Comparison of ENCODE assay signal across 25 mouse cellular contexts in the genomic region with DNA sequence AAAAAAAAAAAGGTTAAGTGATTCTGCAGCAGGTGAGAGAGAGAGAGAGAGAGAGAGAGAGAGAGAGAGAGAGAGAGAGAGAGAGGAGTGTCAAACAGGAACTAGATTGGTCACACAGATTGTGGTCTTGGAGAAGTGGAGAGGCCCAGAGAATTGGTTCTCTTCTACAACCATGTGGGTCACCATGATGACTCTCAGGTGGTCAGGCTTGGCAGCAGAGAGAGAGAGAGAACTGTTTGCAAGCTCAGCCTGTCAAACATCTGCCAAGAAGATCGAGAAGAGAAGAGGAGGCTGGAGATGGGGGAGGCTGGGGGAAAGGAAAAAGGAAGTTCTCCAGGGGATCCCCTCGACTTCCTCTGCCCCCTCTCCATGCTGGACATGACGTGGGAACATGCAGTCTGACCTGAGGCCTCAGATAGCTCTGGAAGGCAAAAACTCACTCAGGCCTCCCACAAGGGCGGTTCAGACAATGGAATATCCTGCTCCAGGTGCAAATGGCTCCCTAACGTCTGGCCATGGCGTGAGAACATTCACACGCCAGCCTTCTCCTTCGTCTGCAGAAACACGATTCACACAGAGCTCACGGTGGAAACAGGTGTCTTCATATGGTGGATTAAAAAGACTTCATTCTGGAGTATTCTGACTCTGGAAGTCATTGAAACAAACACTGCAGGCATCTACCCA. TPM values are rescaled to one million over a fixed set of nuclear protein-coding genes. Genes with fewer than 3 reads are reported as not detected.
A peak's percentile ranks its signal among the peaks of the same experiment; 100 is the strongest.
DNase-seq lines count a peak whose midpoint lies in the region; ATAC-seq and TF ChIP-seq lines count a peak whose summit lies in the region.
"Had no signal": no experiment of that assay in that cellular context is flagged by ENCODE, and none has a peak within 500 bp of the region (broad histone marks: within the 10 kb centered on the region; RNA-seq: fewer than 3 reads in every experiment).

No protein-coding gene starts in this region.

- no peak for DNase-seq in heart, embryonic 10.5 days (ENCODE audit: low spot score)
- peak; percentile 52 for DNase-seq in CH12.LX (ENCODE audit: extremely low read depth)
- no peak for DNase-seq in cerebellum, postnatal 36 days
- no peak for DNase-seq in embryo, embryonic 11 days
- DNase-seq: B cell, adult 2 months; cerebellum, adult 11-12 months; cerebellum, postnatal 10 days; gastrocnemius, postnatal 14 days; kidney, adult 9 months; kidney, postnatal 14 days; thymus, adult 18-20 months; thymus, postnatal 36 days had no signal

- peak; percentile 80 for TF ChIP-seq POLR2A in CH12.LX (IDR thresholded peaks at IDR 0.05; ENCODE audit: low read depth, low read length)

- TF ChIP-seq CTCF in CH12.LX (conservative IDR thresholded peaks at IDR 0.05 in 1 of 2, IDR thresholded peaks at IDR 0.05 in 1 of 2; ENCODE audit: low read depth in 2 of 2, low read length in 2 of 2) = no peak

- dilution Hi-C loops in CH12.LX (cut with MboI; ENCODE audit: extremely low pct_ligation_motif_present, extremely low pct_unique_long_range_greater_than_20kb, low sequenced_read_pairs) = no loop called here

- WGBS in heart, embryonic 11.5 days (ENCODE audit: insufficient replicate concordance) = 63% methylated on average over 10 of the region's 10 CpGs
- WGBS in heart, embryonic 10.5 days = 72% methylated on average over 10 of the region's 10 CpGs

- H3K4me3 ChIP-seq in heart, embryonic 11.5 days (ENCODE audit: low read depth, low read length) = no peak overlapping the region
- no peak overlapping the region for H3K4me3 ChIP-seq in heart, embryonic 10.5 days
- H3K4me3 ChIP-seq in CH12.LX (replicated peaks in 1 of 3; ENCODE audit: low read depth in 2 of 3, low read length in 2 of 3, poor library complexity in 1 of 3) = peak overlapping the region; percentile 34 to 55 (median 43)
- H3K4me3 ChIP-seq: embryonic facial prominence, embryonic 15.5 days; forebrain, embryonic 15.5 days; heart, embryonic 15.5 days; midbrain, embryonic 13.5 days; stomach, embryonic 15.5 days had no signal

- no peaks in the 10 kb centered on the region for H3K36me3 ChIP-seq in heart, embryonic 11.5 days (ENCODE audit: control insufficient read depth, insufficient read depth, low read length)
- no peaks in the 10 kb centered on the region for H3K36me3 ChIP-seq in heart, embryonic 10.5 days
- no peaks in the 10 kb centered on the region for H3K36me3 ChIP-seq in CH12.LX (replicated peaks in 1 of 2; ENCODE audit: control insufficient read depth in 1 of 2, insufficient read depth in 1 of 2, low read length in 1 of 2)
- H3K36me3 ChIP-seq: embryonic facial prominence, embryonic 15.5 days; forebrain, embryonic 15.5 days; heart, embryonic 15.5 days; midbrain, embryonic 13.5 days; stomach, embryonic 15.5 days had no signal

- TF ChIP-seq RAD21 in CH12.LX (IDR thresholded peaks at IDR 0.05; ENCODE audit: low read depth, low read length) = no peak

- 0 out of 2 replicates have a peak overlapping the region, but pooled peaks have one; percentile 28 for H3K9ac ChIP-seq in heart, embryonic 11.5 days (ENCODE audit: low read depth, low read length)
- H3K9ac ChIP-seq in CH12.LX (ENCODE audit: insufficient read depth, low read depth) = peak overlapping the region; percentile 11; the same call in 1 of the 2 replicates
- H3K9ac ChIP-seq: embryonic facial prominence, embryonic 15.5 days; forebrain, embryonic 15.5 days; heart, embryonic 15.5 days; liver, embryonic 14.5 days; midbrain, embryonic 13.5 days; stomach, embryonic 15.5 days had no signal

- no peak for ATAC-seq in heart, embryonic 11.5 days (replicated peaks; ENCODE audit: insufficient number of reproducible peaks, low FRiP score, low TSS enrichment)
- peak; percentile 58 for ATAC-seq in granulocyte monocyte progenitor cell, adult 5-6 weeks (replicated peaks; ENCODE audit: poor library complexity, severe bottlenecking)
- peak; percentile 29; the same call in 1 of the 2 replicates for ATAC-seq in megakaryocyte progenitor cell, adult 5-6 weeks (replicated peaks; ENCODE audit: poor library complexity)
- ATAC-seq: forebrain, embryonic 15.5 days; hindbrain, postnatal 0 days; intestine, embryonic 16.5 days; midbrain, embryonic 13.5 days had no signal

- in situ Hi-C loops in CH12.LX (cut with MboI; ENCODE audit: low pct_ligation_motif_present, low pct_unique_long_range_greater_than_20kb, low sequenced_read_pairs) = no loop called here

- no peaks in the 10 kb centered on the region for H3K9me3 ChIP-seq in heart, embryonic 11.5 days (replicated peaks; ENCODE audit: control insufficient read depth, low read length)
- H3K9me3 ChIP-seq in heart, embryonic 10.5 days = no peaks in the 10 kb centered on the region
- H3K9me3 ChIP-seq in CH12.LX (replicated peaks; ENCODE audit: low read length) = peaks cover 2% of the 10 kb centered on the region
- H3K9me3 ChIP-seq: embryonic facial prominence, embryonic 15.5 days; forebrain, embryonic 15.5 days; heart, embryonic 15.5 days; midbrain, embryonic 13.5 days; stomach, embryonic 15.5 days had no signal

- H3K4me1 ChIP-seq in heart, embryonic 11.5 days (ENCODE audit: control insufficient read depth, insufficient read depth, low read length) = no peaks in the 10 kb centered on the region
- H3K4me1 ChIP-seq in heart, embryonic 10.5 days = peaks cover 8% of the 10 kb centered on the region
- peaks cover 4 to 23% of the 10 kb centered on the region in 2 experiments; a peak in 3 of 4 replicates for H3K4me1 ChIP-seq in CH12.LX (ENCODE audit: control insufficient read depth in 1 of 2, insufficient read depth in 2 of 2)
- H3K4me1 ChIP-seq: midbrain, embryonic 13.5 days had no signal

- no peaks in the 10 kb centered on the region for H3K27me3 ChIP-seq in heart, embryonic 11.5 days (ENCODE audit: control insufficient read depth, insufficient read depth, low read length)
- no peaks in the 10 kb centered on the region for H3K27me3 ChIP-seq in heart, embryonic 10.5 days (ENCODE audit: insufficient read depth, poor library complexity, severe bottlenecking)
- no peaks in the 10 kb centered on the region for H3K27me3 ChIP-seq in CH12.LX (replicated peaks)
- H3K27me3 ChIP-seq: embryonic facial prominence, embryonic 15.5 days; forebrain, embryonic 15.5 days; heart, embryonic 15.5 days; midbrain, embryonic 13.5 days; stomach, embryonic 15.5 days had no signal

- no peak for TF ChIP-seq EP300 in CH12.LX (IDR thresholded peaks at IDR 0.05; ENCODE audit: low read length)

- no peak overlapping the region for H3K27ac ChIP-seq in heart, embryonic 11.5 days (ENCODE audit: low read depth, low read length)
- no peak overlapping the region for H3K27ac ChIP-seq in heart, embryonic 10.5 days
- H3K27ac ChIP-seq in CH12.LX (ENCODE audit: insufficient read depth, low read depth) = peak overlapping the region; percentile 72
- H3K27ac ChIP-seq: embryonic facial prominence, embryonic 15.5 days; forebrain, embryonic 15.5 days; heart, embryonic 15.5 days; hindbrain, postnatal 0 days; liver, embryonic 14.5 days; macrophage; midbrain, embryonic 13.5 days; stomach, embryonic 15.5 days had no signal

- H3K79me2 ChIP-seq in CH12.LX (replicated peaks; ENCODE audit: control insufficient read depth, extremely low read depth, insufficient read depth, poor library complexity, severe bottlenecking) = no peaks in the 10 kb centered on the region

- no peak overlapping the region for H3K4me2 ChIP-seq in heart, embryonic 11.5 days
- peak overlapping the region; percentile 52 for H3K4me2 ChIP-seq in CH12.LX (ENCODE audit: insufficient read depth, low read depth, poor library complexity, severe bottlenecking)
- H3K4me2 ChIP-seq: embryonic facial prominence, embryonic 15.5 days; forebrain, embryonic 15.5 days; heart, embryonic 15.5 days; midbrain, embryonic 13.5 days; stomach, embryonic 15.5 days had no signal

TF ChIP-seq in CH12.LX, 34 proteins besides CTCF, POLR2A, EP300 and RAD21:
- TF ChIP-seq ETS1 (conservative IDR thresholded peaks at IDR 0.05; ENCODE audit: low read depth, low read length) = no peak
- no peak for TF ChIP-seq USF1 (IDR thresholded peaks at IDR 0.05; ENCODE audit: low read depth, low read length)
- TF ChIP-seq POLR2AphosphoS2 (IDR thresholded peaks at IDR 0.05; ENCODE audit: low read depth, low read length) = peak; percentile 48; the same call in 1 of the 2 replicates
- peak; percentile 91 for TF ChIP-seq TBP (conservative IDR thresholded peaks at IDR 0.05; ENCODE audit: low read depth, low read length)
- TF ChIP-seq ZNF384 (IDR thresholded peaks at IDR 0.05; ENCODE audit: low read depth, low read length) = peak; percentile 76
- TF ChIP-seq NRF1 (IDR thresholded peaks at IDR 0.05; ENCODE audit: low read depth, low read length) = no peak
- TF ChIP-seq ZMIZ1 (IDR thresholded peaks at IDR 0.05; ENCODE audit: low read depth, low read length) = peak; percentile 97
- 0 out of 2 replicates have a peak, but pooled peaks have one; percentile 19 for TF ChIP-seq JUND (conservative IDR thresholded peaks at IDR 0.05; ENCODE audit: low read depth, low read length)
- no peak for TF ChIP-seq ELF1 (IDR thresholded peaks at IDR 0.05; ENCODE audit: low read depth, low read length)

RNA-seq across cellular contexts. Expression of a gene that starts 56.4 kb away (rescaled TPM):
- 2.8 and 3.7 TPM in 2 replicates for polyA plus RNA-seq in heart, embryonic 11.5 days (2014; fragmentation: Nextera tagmentation; extraction: Ambion mirVana)
- polyA plus RNA-seq in heart, embryonic 10.5 days (2016; fragmentation: Nextera tagmentation; extraction: Ambion mirVana) = 1.8 and 3.0 TPM in 2 replicates
- total RNA-seq in CH12.LX (2012; rRNA removed) (not detected in 2 replicates), CH12.LX (2014; rRNA removed) (not detected in 2 replicates)
- polyA plus RNA-seq in CH12.LX (2012; ENCODE audit: insufficient read length, low read depth) = not detected in 2 replicates
- not detected in 2 replicates for total RNA-seq in granulocyte monocyte progenitor cell, adult 5-6 weeks (2014; fragmentation: Nextera tagmentation)
- 0.69 TPM in 1 of 2 replicates, not detected in the other for total RNA-seq in granulocyte monocyte progenitor cell, adult 5-6 weeks (2017)
- 0.39 and 0.72 TPM in 2 replicates for total RNA-seq in megakaryocyte progenitor cell, adult 5-6 weeks (2015)
- total RNA-seq in megakaryocyte progenitor cell, adult 5-6 weeks (2017) = 0.24 TPM in 1 of 2 replicates, not detected in the other
- total RNA-seq: neutrophil, adult 5-6 weeks had no signal
- polyA plus RNA-seq: macrophage had no signal

RNA-seq across cellular contexts. Expression of a gene that starts 57.0 kb away (rescaled TPM):
- 4.4 and 5.4 TPM in 2 replicates for polyA plus RNA-seq in heart, embryonic 11.5 days (2014; fragmentation: Nextera tagmentation; extraction: Ambion mirVana)
- 5.1 and 5.3 TPM in 2 replicates for polyA plus RNA-seq in heart, embryonic 10.5 days (2016; fragmentation: Nextera tagmentation; extraction: Ambion mirVana)
- total RNA-seq in CH12.LX (2012; rRNA removed) (4.1 and 6.1 TPM in 2 replicates), CH12.LX (2014; rRNA removed) (0.04 and 0.16 TPM in 2 replicates)
- polyA plus RNA-seq in CH12.LX (2012; ENCODE audit: insufficient read length, low read depth) = 0.27 and 0.37 TPM in 2 replicates
- 19.6 and 20.5 TPM in 2 replicates for total RNA-seq in granulocyte monocyte progenitor cell, adult 5-6 weeks (2014; fragmentation: Nextera tagmentation)
- total RNA-seq in granulocyte monocyte progenitor cell, adult 5-6 weeks (2017) = 13.3 and 15.6 TPM in 2 replicates
- total RNA-seq in megakaryocyte progenitor cell, adult 5-6 weeks (2015) = 11.1 and 13.6 TPM in 2 replicates
- 13.7 and 13.9 TPM in 2 replicates for total RNA-seq in megakaryocyte progenitor cell, adult 5-6 weeks (2017)

Comparison
In these comparisons a context has a peak if more than half of its experiments do, and no peak if none do; other contexts are left out.
1. H3K4me3 ChIP-seq: peak in CH12.LX (3 of 3); none in heart, embryonic 11.5 days (single experiment) and heart, embryonic 10.5 days (single experiment).